Mouse (Mus musculus): ENCODE results near the gene Rps6ka3. TPM values are rescaled to one million over a fixed set of nuclear protein-coding genes. Genes with fewer than 3 reads are reported as not detected.
A peak's percentile ranks its signal among the peaks of the same experiment; 100 is the strongest.

Gene Rps6ka3
- 3.1 and 4.2 TPM in 2 replicates for polyA plus RNA-seq (2015; fragmentation: Nextera tagmentation; extraction: Ambion mirVana)

- Histone ChIP-seq H3K9me3 (no peaks in the 10 kb centered on the region), H3K36me3 (no peaks in the 10 kb centered on the region), H3K4me3 (no peak within 1 kb of the TSS), H3K4me2 (no peak within 1 kb of the TSS), H3K27ac (replicated peaks) (no peak within 1 kb of the TSS), H3K27me3 (no peaks in the 10 kb centered on the region), H3K4me1 (replicated peaks) (no peaks in the 10 kb centered on the region), H3K9ac (no peak within 1 kb of the TSS)
- no peak for ATAC-seq (ENCODE audit: low FRiP score, low read depth)
- 92% methylated on average over 4 of the region's 4 CpGs for whole genome bisulfite sequencing
Measured at GRCm38 (mm10) chrX:159210007-159210406, at the start of gene Rps6ka3. Gene Rps6ka3, plus strand, starts transcription at chrX:159210307.

GRCm38 (mm10) chrX:159169200-159169599 lies 40.9 kb upstream of the Rps6ka3 start:
- 85% methylated on average over 2 of the region's 2 CpGs for WGBS

DNA sequence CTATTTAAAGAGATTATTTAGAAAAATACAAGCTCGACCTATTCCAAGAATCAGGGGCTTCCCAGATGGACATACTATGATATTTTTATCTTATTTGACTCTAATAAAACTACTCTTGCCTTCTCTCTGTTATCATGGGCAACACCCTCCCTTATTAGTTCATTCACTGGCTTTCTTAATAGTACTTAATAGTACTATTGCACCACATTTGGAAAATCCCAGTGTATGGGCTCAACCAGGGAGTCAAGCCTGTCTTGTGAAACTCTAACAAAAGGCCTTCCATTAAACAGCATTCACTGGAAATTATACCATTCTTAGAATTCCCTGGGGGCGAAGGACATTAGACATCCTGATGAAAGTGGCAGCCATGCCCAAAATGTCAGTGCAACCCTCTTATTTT lies 38.5 kb upstream of the Rps6ka3 start:
- H3K4me2 ChIP-seq = no peak overlapping the region
- no peak overlapping the region for H3K4me3 ChIP-seq
- WGBS = 69% methylated on average over 2 of the region's 2 CpGs
- H3K27me3 ChIP-seq = no peaks in the 10 kb centered on the region
- H3K9ac ChIP-seq = no peak overlapping the region
- ATAC-seq (ENCODE audit: low FRiP score, low read depth) = no peak
- H3K4me1 ChIP-seq (replicated peaks) = no peaks in the 10 kb centered on the region
- no peak overlapping the region for H3K27ac ChIP-seq (replicated peaks)
- H3K36me3 ChIP-seq = no peaks in the 10 kb centered on the region
- H3K9me3 ChIP-seq = no peaks in the 10 kb centered on the region

More at GRCm38 (mm10) chrX:159169200-159169599, 40.9 kb upstream of the Rps6ka3 start:
- ATAC-seq (ENCODE audit: low FRiP score, low read depth) = no peak
- Histone ChIP-seq H3K27me3 (no peaks in the 10 kb centered on the region), H3K36me3 (no peaks in the 10 kb centered on the region), H3K4me2 (no peak overlapping the region), H3K4me1 (replicated peaks) (no peaks in the 10 kb centered on the region), H3K4me3 (no peak overlapping the region), H3K27ac (replicated peaks) (no peak overlapping the region), H3K9me3 (no peaks in the 10 kb centered on the region), H3K9ac (no peak overlapping the region)

GRCm38 (mm10) chrX:159191581-159191980 lies 18.5 kb upstream of the Rps6ka3 start:
- 89% methylated on average over 4 of the region's 4 CpGs for WGBS
- H3K36me3 ChIP-seq = no peaks in the 10 kb centered on the region

GRCm38 (mm10) chrX:159199495-159199894 lies 10.6 kb upstream of the Rps6ka3 start:
- Histone ChIP-seq H3K4me3 (no peak overlapping the region), H3K9ac (no peak overlapping the region), H3K4me1 (replicated peaks) (no peaks in the 10 kb centered on the region), H3K4me2 (no peak overlapping the region), H3K27ac (replicated peaks) (no peak overlapping the region), H3K27me3 (no peaks in the 10 kb centered on the region), H3K9me3 (no peaks in the 10 kb centered on the region), H3K36me3 (no peaks in the 10 kb centered on the region)
- ATAC-seq (ENCODE audit: low FRiP score, low read depth) = no peak

More at GRCm38 (mm10) chrX:159191581-159191980, 18.5 kb upstream of the Rps6ka3 start:
- no peak overlapping the region for H3K4me2 ChIP-seq
- H3K9ac ChIP-seq = no peak overlapping the region
- no peak overlapping the region for H3K4me3 ChIP-seq
- no peak for ATAC-seq (ENCODE audit: low FRiP score, low read depth)
- no peak overlapping the region for H3K27ac ChIP-seq (replicated peaks)
- H3K9me3 ChIP-seq = no peaks in the 10 kb centered on the region
- H3K27me3 ChIP-seq = no peaks in the 10 kb centered on the region
- no peaks in the 10 kb centered on the region for H3K4me1 ChIP-seq (replicated peaks)

DNA sequence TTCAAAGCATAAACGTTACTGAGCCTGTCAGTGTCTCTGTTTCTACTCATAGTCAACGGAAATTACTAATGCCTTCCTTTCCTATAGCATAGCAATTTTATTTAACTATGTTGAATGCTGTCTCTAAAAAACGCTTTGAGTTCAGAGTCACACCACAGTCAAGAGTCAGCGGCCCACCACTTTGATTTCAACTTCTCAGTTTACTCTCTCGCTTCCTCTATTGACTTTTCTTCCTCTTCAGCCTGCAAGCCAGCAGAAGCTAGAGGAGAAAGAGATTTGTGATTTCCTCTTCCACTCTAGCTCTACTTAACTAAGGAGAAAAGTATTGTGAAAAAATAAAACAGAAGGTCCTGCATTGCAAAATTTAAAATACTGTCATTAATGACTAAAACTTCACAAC lies 10.0 kb upstream of the Rps6ka3 start:
- Histone ChIP-seq H3K9ac (no peak overlapping the region), H3K27ac (replicated peaks) (no peak overlapping the region), H3K27me3 (no peaks in the 10 kb centered on the region), H3K36me3 (no peaks in the 10 kb centered on the region), H3K4me3 (no peak overlapping the region), H3K9me3 (no peaks in the 10 kb centered on the region), H3K4me1 (replicated peaks) (no peaks in the 10 kb centered on the region), H3K4me2 (no peak overlapping the region)
- no peak for ATAC-seq (ENCODE audit: low FRiP score, low read depth)
- WGBS = 81% methylated on average over 5 of the region's 5 CpGs

GRCm38 (mm10) chrX:159210892-159211583 lies 931 bp downstream of the Rps6ka3 start:
- Histone ChIP-seq H3K4me3 (no peak overlapping the region), H3K27ac (replicated peaks) (no peak overlapping the region), H3K36me3 (no peaks in the 10 kb centered on the region), H3K9me3 (no peaks in the 10 kb centered on the region), H3K27me3 (no peaks in the 10 kb centered on the region), H3K9ac (no peak overlapping the region), H3K4me1 (replicated peaks) (no peaks in the 10 kb centered on the region), H3K4me2 (no peak overlapping the region)
- no peak for ATAC-seq (ENCODE audit: low FRiP score, low read depth)
- 68% methylated on average over 5 of the region's 5 CpGs for WGBS

DNA sequence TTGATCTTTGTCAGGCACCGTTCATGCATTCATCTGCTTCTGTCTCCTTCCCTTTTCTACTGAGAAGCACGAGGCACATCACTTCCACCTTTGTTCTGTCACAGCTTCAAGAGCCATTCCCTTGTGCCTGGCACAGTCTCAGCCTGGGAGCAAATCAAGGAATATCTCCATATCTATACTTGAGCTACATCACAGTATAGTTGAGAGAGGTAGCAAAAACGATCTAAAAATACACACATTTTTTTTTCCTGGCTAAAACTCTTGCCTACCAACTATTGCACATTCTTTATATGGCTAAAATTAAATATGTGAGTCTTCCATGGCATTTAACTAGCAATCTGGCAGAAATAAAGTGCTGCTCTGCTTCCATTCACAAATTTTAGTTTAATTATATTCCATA lies 5.1 kb downstream of the Rps6ka3 start:
- H3K27me3 ChIP-seq = no peaks in the 10 kb centered on the region
- H3K4me1 ChIP-seq (replicated peaks) = no peaks in the 10 kb centered on the region
- H3K27ac ChIP-seq (replicated peaks) = no peak overlapping the region
- no peak overlapping the region for H3K4me3 ChIP-seq
- WGBS = 47% methylated on average over 3 of the region's 3 CpGs
- no peak overlapping the region for H3K4me2 ChIP-seq
- no peaks in the 10 kb centered on the region for H3K9me3 ChIP-seq
- no peaks in the 10 kb centered on the region for H3K36me3 ChIP-seq
- ATAC-seq (ENCODE audit: low FRiP score, low read depth) = no peak
- H3K9ac ChIP-seq = no peak overlapping the region

- 74% methylated on average over 3 of the region's 3 CpGs for WGBS
- no peaks in the 10 kb centered on the region for H3K4me1 ChIP-seq (replicated peaks)
- no peaks in the 10 kb centered on the region for H3K36me3 ChIP-seq
- no peak for ATAC-seq (ENCODE audit: low FRiP score, low read depth)
- H3K9me3 ChIP-seq = no peaks in the 10 kb centered on the region
- H3K4me2 ChIP-seq = no peak overlapping the region
- H3K27me3 ChIP-seq = no peaks in the 10 kb centered on the region
- no peak overlapping the region for H3K4me3 ChIP-seq
- H3K9ac ChIP-seq = no peak overlapping the region
- H3K27ac ChIP-seq (replicated peaks) = no peak overlapping the region
Measured at GRCm38 (mm10) chrX:159222474-159222873, 12.4 kb downstream of the Rps6ka3 start.

DNA sequence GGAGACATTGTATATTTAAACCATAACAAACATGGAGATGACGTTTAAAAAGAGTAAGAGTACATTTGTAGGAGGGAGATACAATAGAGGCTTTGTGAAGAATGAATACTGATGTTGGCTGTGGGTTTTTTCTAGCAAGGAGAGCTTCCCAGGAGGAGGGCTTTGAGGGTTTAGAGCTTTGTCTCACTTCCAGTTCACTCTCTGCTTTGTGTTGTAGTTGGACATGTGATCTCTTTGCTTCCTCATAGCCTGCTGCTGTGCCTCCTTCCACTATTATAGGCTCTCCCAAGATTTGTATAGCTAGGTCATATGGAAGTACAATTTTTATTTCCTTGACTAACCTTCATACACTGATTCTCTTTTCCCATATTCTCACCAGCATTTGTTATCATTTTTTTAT lies 27.2 kb downstream of the Rps6ka3 start:
- no peak overlapping the region for H3K4me2 ChIP-seq
- H3K36me3 ChIP-seq = no peaks in the 10 kb centered on the region
- no peak overlapping the region for H3K4me3 ChIP-seq
- no peak overlapping the region for H3K27ac ChIP-seq (replicated peaks)
- no peaks in the 10 kb centered on the region for H3K27me3 ChIP-seq
- H3K9me3 ChIP-seq = no peaks in the 10 kb centered on the region
- no peaks in the 10 kb centered on the region for H3K4me1 ChIP-seq (replicated peaks)
- WGBS = 12% methylated on average over 1 of the region's 1 CpGs
- H3K9ac ChIP-seq = no peak overlapping the region
- no peak for ATAC-seq (ENCODE audit: low FRiP score, low read depth)

- Histone ChIP-seq H3K4me3 (peak overlapping the region; percentile 67), H3K4me2 (peak overlapping the region; percentile 63), H3K27me3 (no peaks in the 10 kb centered on the region), H3K9me3 (no peaks in the 10 kb centered on the region), H3K9ac (peak overlapping the region; percentile 33; the same call in 1 of the 2 replicates), H3K27ac (replicated peaks) (peak overlapping the region; percentile 80), H3K36me3 (no peaks in the 10 kb centered on the region), H3K4me1 (replicated peaks) (peaks cover 3% of the 10 kb centered on the region; the same call in 1 of the 2 replicates)
- ATAC-seq (ENCODE audit: low FRiP score, low read depth) = 0 out of 2 replicates have a peak, but pooled peaks have one; percentile 6
- WGBS = 22% methylated on average over 25 of the region's 27 CpGs
Measured at GRCm38 (mm10) chrX:159254001-159254884, 44.1 kb downstream of the Rps6ka3 start.

All from hindbrain, embryonic 15.5 days (tissue).